Mouse (Mus musculus) ES-Bruce4 (cell line): Measurements from ENCODE around the gene Onecut1.

Source experiments
- CTCF ChIP-seq: IDR thresholded peaks from one replicate; pipeline ENCODE4 v1.8.1; 2011; ENCODE audit warnings: low read depth, low read length
- POLR2A ChIP-seq: IDR thresholded peaks from one replicate; pipeline ENCODE4 v1.8.1; 2011; ENCODE audit warnings: low read length; ENCODE audit not compliant: insufficient read depth

- no peak for TF ChIP-seq CTCF
- no peak for TF ChIP-seq POLR2A
Measured at GRCm38 (mm10) chr9:74930653-74931052, 68.9 kb downstream of the Onecut1 start.
